Mouse (Mus musculus): ENCODE results near the gene Dis3. TPM values are rescaled to one million over a fixed set of nuclear protein-coding genes. Genes with fewer than 3 reads are reported as not detected.

The Dis3 gene
- 10 to 100 TPM; 36.5 to 38.0 TPM for total RNA-seq (2021)
- long read RNA-seq, experiment 1, full-length matches to known transcripts, result 4 of 5 reads
- long read RNA-seq, experiment 1, partial matches to known transcripts, result 0 of 5 reads
- long read RNA-seq, experiment 1, other reads (novel, unspliced or antisense), result 1 of 5 reads
- long read RNA-seq, experiment 2, full-length matches to known transcripts, result 28 of 42 reads
- long read RNA-seq, experiment 2, partial matches to known transcripts, result 8 of 42 reads
- long read RNA-seq, experiment 2, other reads (novel, unspliced or antisense), result 6 of 42 reads

- peak; percentile 95 to 96 for DNase-seq (ENCODE audit: low spot score in 2 of 2)
Measured at GRCm38 (mm10) chr14:99099267-99099966, at the start of gene Dis3, which contains the start of gene Pibf1. Gene Dis3, minus strand, starts transcription at chr14:99099770. Gene Pibf1, plus strand, starts transcription at chr14:99099424.

GRCm38 (mm10) chr14:99146841-99147240 lies 47.3 kb upstream of the Dis3 start:
- DNase-seq (ENCODE audit: low spot score in 2 of 2), result no peak

- peak; percentile 46 to 49 for DNase-seq (ENCODE audit: low spot score in 2 of 2)
Measured at GRCm38 (mm10) chr14:99141786-99142633, 42.4 kb upstream of the Dis3 start.

- no peak for DNase-seq (ENCODE audit: low spot score in 2 of 2)
Measured at GRCm38 (mm10) chr14:99140036-99140435, 40.5 kb upstream of the Dis3 start.

- DNase-seq (ENCODE audit: low spot score in 2 of 2), result no peak
Measured at GRCm38 (mm10) chr14:99136297-99136696, 36.7 kb upstream of the Dis3 start.

GRCm38 (mm10) chr14:99135761-99136160 lies 36.2 kb upstream of the Dis3 start:
- DNase-seq (ENCODE audit: low spot score in 2 of 2), result no peak

- no peak for DNase-seq (ENCODE audit: low spot score in 2 of 2)
Measured at GRCm38 (mm10) chr14:99134048-99134447, 34.5 kb upstream of the Dis3 start.

GRCm38 (mm10) chr14:99129050-99129449 lies 29.5 kb upstream of the Dis3 start:
- no peak for DNase-seq (ENCODE audit: low spot score in 2 of 2)

- no peak for DNase-seq (ENCODE audit: low spot score in 2 of 2)
Measured at GRCm38 (mm10) chr14:99127509-99127908, 27.9 kb upstream of the Dis3 start.

GRCm38 (mm10) chr14:99126713-99127112 lies 27.1 kb upstream of the Dis3 start:
- DNase-seq (ENCODE audit: low spot score in 2 of 2), result no peak

GRCm38 (mm10) chr14:99124076-99124475 lies 24.5 kb upstream of the Dis3 start:
- no peak for DNase-seq (ENCODE audit: low spot score in 2 of 2)

GRCm38 (mm10) chr14:99121584-99122339 lies 22.2 kb upstream of the Dis3 start:
- DNase-seq (ENCODE audit: low spot score in 2 of 2), result no peak

- no peak for DNase-seq (ENCODE audit: low spot score in 2 of 2)
Measured at GRCm38 (mm10) chr14:99117576-99117975, 18.0 kb upstream of the Dis3 start.

GRCm38 (mm10) chr14:99108762-99109161 lies 9.2 kb upstream of the Dis3 start:
- no peak for DNase-seq (ENCODE audit: low spot score in 2 of 2)

GRCm38 (mm10) chr14:99107631-99108187 lies 8.1 kb upstream of the Dis3 start:
- DNase-seq (ENCODE audit: low spot score in 2 of 2), result no peak

GRCm38 (mm10) chr14:99106671-99107070 lies 7.1 kb upstream of the Dis3 start:
- DNase-seq (ENCODE audit: low spot score in 2 of 2), result no peak

- DNase-seq (ENCODE audit: low spot score in 2 of 2), result no peak
Measured at GRCm38 (mm10) chr14:99104542-99105123, 5.1 kb upstream of the Dis3 start.

GRCm38 (mm10) chr14:99103050-99103449 lies 3.5 kb upstream of the Dis3 start:
- no peak for DNase-seq (ENCODE audit: low spot score in 2 of 2)

- DNase-seq (ENCODE audit: low spot score in 2 of 2), result no peak
Measured at GRCm38 (mm10) chr14:99099967-99100587, 507 bp upstream of the Dis3 start.

- DNase-seq (ENCODE audit: low spot score in 2 of 2), result no peak
Measured at GRCm38 (mm10) chr14:99088947-99089346, 10.6 kb downstream of the Dis3 start.
